Mouse (Mus musculus): ENCODE data around the gene Ydjc. TPM values are rescaled to one million over a fixed set of nuclear protein-coding genes. Genes with fewer than 3 reads are reported as not detected.

Gene Ydjc
- 10 to 100 TPM; 23.7 to 26.4 TPM for total RNA-seq (2021)
- long read RNA-seq, experiment 1, transcript Ydjc-201 (5 exons, 1,297 nt), result major isoform, 10 of 31 reads
- long read RNA-seq, experiment 1, transcript Ydjc-208 (3 exons, 1,580 nt), result minor isoform, 5 of 31 reads
- long read RNA-seq, experiment 1, partial matches to known transcripts, result 12 of 31 reads
- long read RNA-seq, experiment 1, other reads (novel, unspliced or antisense), result 4 of 31 reads
- long read RNA-seq, experiment 2, transcript Ydjc-201 (5 exons, 1,297 nt), result major isoform, 5 of 17 reads
- long read RNA-seq, experiment 2, partial matches to known transcripts, result 7 of 17 reads
- long read RNA-seq, experiment 2, other reads (novel, unspliced or antisense), result 3 of 17 reads

- no peak for DNase-seq (ENCODE audit: low spot score in 2 of 2)
Measured at GRCm38 (mm10) chr16:17144339-17144738, at the start of gene Ydjc. Ydjc (plus strand) TSS chr16:17144621.

DNA sequence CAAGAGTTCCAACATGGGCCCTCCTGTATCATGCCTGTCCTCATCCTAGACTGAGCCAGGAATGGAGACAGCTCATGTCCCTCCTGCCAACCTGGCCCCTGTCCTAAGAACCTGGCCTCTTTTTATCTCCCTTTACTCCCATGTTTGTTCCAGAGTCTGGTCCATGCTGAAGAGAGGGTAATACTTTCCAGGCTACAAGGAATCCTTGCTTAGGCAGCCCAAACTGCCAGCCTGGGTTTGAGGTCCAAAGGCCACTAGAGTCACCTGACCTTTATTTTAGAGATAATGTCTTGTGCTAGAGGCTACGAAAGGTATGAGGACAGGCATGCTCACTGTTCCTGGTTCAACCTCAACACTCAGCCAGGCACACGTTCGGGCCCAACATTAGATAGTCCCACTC is 47.5 kb upstream of the Ydjc start:
- no peak for DNase-seq (ENCODE audit: low spot score in 2 of 2)

DNA sequence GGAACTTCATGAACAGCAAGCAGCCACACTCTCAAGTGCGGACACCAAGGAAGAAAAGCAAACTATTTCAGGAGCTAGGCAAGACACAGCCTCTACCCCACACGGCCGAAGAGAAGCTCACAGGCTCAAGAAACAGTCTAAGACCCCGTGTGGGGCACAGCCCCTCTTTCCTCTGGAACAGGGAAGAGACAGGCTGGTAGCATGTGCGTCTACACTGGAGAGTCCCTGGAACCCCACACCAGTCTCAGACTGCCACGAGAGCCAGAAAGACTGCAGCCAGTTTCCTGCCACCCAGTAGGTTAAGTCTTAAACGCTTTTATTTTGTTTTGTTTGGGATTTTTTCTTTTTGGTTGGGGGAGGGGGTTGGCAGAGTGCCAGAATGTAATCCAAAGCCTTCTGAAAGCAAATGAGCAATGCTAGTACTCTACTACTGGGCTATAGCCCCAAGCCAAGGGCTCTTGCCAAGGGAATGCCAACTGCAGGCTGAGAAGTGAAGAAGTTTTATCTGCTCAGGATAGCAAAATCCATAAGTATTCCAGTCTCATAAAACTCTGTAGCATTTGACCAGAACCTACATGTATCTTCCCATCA is 41.7 kb upstream of the Ydjc start:
- no peak for DNase-seq (ENCODE audit: low spot score in 2 of 2)

DNA sequence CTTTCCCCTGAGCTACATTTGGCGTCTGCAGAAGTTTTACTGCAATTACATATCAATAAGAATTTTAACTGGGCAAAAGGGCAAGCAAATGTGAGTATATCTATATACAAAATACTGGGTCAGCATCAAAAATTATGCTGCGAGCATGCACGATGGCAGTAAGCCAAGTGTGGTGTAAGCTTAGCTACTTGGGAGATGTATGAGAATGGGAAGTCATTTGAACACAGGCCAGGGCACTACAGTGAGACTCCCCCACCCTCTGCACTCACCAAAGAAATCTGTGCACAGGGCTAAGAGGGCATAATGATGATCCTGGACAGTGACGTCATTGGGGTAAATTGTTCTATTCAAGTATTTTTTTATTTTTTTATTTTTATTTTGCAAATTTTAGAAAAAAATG is 39.8 kb upstream of the Ydjc start:
- no peak for DNase-seq (ENCODE audit: low spot score in 2 of 2)

- peak; percentile 68 to 78 for DNase-seq (ENCODE audit: low spot score in 2 of 2)
Measured at GRCm38 (mm10) chr16:17110771-17111743, 33.4 kb upstream of the Ydjc start, which contains the start of gene Ppil2. Ppil2 (minus strand) TSS chr16:17111257.

DNA sequence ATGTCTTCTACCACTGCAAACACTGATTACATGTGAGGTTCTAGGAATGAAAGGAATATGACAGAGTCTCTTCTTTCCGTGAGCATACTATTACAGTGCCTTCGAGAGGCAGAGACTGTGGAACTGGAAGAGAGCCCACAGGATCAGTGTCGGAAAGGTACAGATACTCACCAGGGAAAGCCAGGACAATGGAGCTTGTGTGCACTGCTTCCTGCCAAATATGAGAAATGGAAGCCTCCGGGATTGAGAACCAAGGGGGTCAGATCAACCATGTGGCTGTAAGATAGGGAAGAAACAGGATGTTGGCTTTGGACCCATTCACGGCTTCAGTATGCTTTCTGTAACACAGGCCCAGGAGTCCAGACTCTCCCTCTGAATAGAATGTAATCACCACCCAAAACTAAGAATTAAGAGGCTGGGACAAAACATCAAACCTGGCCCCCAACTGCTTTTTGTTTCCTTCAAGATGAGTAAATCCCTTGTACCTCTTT is 27.1 kb upstream of the Ydjc start:
- DNase-seq (ENCODE audit: low spot score in 2 of 2), result no peak

- no peak for DNase-seq (ENCODE audit: low spot score in 2 of 2)
Measured at GRCm38 (mm10) chr16:17121569-17121968, 22.9 kb upstream of the Ydjc start.

DNA sequence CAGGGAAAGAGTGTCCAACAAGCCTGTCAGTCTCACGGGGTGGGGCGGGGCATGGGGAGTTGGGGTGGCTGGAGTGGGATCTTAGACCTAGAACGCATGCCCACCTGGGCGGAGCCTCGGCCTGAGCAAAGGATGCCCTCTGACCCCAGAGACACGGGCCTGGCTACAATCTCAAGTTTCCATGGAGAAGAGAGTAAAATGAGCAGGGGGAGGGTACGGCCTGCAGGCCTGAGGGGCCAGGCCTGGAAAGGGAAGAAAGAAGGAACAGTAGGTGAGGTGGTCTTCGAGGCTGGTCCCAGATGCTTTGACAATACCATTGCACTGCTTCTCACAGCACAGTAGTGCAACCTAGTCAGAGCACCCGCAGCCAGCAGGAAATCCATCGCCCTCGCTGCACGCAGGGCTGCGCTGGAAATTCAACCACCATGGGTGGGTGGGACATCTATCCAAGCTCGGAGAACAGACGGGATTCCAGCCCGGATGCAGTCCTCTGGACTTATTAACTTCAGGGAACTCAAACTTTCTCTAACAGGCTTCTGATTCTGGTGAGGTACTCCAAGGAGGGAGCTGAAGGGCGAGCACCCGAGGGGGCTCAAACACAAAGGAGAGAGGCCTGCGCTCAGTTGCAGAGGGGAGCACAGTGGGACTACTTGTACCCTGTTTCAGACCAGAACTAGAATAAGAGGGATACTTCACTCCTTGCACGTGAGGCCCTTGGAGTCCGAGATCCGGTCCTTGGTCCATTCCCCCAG is 20.1 kb upstream of the Ydjc start:
- DNase-seq (ENCODE audit: low spot score in 2 of 2), result no peak

DNA sequence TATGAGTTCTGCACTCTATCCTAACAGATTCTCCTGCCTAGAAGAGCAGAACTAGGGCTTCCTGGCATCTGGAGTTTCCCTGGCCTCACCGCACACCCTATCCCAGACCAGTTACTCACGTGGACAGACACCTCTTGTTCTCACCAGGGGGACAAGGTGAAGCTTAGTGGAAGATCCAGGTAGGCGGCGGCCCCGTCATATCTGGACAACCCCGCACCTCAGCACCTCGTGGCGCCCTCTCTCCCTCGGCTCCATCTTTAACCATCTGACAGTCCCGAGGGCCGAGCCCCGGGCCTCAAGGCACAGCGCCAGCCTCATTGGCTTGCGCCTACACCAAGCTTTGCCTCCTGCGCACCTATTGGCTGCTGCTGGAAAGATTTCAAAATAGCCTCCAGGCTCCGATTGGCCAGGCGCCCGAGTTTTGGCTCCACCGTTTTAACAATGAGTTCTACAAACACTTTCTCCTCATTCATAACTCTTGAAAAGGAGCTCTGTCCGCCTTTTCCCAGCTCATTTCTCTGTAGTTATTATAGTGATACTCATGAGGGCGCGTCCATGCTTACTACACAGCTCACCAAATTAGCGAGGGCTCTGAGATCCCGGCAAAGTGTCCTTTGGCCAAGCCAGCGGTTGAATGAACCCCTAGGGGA is 19.4 kb upstream of the Ydjc start, which contains the start of gene 2610318N02Rik:
TSS of gene 2610318N02Rik (minus strand) at position 297 of the 650 bp plus-strand sequence.
- peak; percentile 53 to 67 for DNase-seq (ENCODE audit: low spot score in 2 of 2)

GRCm38 (mm10) chr16:17127292-17127691 is 17.1 kb upstream of the Ydjc start:
- peak; percentile 40 to 41 for DNase-seq (ENCODE audit: low spot score in 2 of 2)

DNA sequence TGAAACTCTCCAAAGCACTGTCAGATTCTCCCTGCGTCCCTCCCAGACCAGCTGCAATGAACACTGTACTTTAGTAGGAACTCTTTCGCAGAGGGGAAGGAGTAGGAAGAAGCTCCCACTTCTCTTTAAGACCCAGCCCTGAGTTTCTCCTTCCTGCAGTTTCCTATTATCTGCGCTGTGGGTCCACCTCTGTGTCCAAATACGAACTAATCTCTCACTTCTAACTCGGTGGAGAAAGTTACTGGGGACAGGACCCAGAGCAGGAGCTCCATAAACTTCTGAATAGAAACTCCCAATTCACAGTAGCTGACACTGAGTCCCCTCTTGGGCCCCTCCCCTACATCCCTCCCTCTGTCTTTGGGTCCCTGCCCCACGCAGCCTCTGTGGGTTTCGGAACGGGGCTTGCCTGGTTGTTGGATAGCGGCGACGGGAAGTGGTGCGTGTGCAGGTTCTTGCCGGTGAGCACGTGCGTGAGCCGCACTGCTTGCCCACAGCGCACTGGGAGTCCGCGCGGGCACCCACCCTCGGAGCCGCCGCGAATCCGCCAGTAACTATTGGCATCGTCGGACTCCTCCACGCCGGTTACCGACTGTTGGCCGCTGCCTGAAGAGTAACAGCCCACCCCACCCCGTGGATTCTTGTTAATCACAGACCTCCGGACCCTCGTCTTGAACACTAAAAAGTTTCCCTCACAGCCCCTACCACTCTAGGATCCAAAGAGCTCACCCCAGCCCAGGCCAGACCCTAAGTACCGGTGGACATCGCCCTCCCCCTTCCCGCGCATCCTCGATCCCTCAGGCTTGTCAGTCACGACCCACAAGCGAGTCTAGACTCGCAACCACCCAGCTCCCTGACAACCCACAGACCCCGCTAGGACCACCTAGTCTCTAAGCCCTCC is 13.0 kb upstream of the Ydjc start:
- DNase-seq (ENCODE audit: low spot score in 2 of 2), result peak; percentile 20 to 39

DNA sequence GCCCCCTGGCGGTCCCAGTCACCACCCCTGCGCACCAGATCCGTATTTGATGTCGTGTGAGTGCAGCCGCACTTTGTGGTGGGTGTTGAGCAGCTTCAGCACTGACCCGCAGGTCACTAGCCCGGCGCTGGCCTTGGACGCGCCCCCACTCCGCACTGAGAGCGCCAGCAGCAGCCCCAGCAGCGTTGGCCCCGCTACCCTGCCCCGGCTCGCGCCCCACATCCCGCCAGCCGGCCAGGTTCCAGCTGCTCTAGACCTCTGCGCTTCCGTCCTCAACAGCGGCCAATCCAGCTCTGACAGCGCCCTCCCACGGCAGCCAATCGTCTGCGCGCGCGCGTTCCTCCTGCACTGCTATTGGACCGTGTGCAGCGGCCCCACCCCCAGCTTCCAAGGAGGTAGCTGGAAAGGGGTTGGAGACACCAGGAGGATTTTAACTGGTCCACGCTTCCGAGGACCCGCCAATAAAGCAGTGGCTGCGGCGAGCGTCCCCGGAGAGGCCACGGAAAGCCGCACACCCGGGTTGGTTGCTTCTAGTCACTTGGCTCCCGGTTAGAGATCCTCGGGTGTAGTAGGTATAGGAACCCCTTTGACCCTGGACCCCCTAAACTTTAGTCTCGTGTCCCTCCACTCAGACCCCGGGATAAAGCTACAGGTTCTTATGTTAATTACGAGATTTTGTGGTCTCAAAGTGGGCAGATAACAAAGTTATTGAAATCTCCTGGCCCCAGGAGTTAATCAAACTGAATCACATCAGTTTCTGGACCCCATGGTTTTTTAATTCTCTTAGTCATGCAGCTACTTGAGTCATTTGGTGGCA is 12.1 kb upstream of the Ydjc start, which contains the start of gene Sdf2l1:
TSS of gene Sdf2l1 (minus strand) at position 295 of the 817 bp plus-strand sequence.
- peak; percentile 98 to 99 for DNase-seq (ENCODE audit: low spot score in 2 of 2)

DNA sequence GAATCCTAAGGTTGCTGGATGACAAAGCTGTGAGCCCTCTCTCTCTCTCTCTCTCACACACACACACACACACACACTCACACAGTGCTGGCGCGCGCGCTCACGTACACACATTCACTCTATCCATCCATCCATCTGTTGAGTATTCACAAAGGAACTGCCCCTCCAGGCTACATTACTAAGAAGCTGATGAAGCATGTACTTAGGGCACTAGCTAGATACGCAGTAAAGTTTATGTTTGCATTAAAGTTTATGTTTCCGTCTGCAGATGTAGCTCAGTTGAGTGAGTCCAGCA is 11.6 kb upstream of the Ydjc start:
- no peak for DNase-seq (ENCODE audit: low spot score in 2 of 2)

DNA sequence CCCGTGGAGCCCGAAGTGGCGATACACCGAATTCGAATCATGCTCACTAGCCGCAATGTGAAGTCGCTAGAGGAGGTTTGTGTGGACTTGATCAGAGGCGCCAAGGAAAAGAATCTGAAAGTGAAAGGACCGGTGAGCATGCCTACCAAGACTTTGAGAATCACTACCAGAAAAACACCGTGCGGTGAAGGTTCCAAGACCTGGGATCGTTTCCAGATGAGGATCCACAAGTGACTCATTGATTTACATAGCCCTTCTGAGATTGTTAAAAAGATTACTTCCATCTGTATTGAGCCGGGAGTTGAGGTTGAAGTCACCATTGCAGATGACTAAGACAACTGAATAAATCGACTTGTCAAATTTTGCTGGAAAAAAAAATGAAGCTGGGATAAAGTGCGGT is 7.1 kb upstream of the Ydjc start:
- no peak for DNase-seq (ENCODE audit: low spot score in 2 of 2)

DNA sequence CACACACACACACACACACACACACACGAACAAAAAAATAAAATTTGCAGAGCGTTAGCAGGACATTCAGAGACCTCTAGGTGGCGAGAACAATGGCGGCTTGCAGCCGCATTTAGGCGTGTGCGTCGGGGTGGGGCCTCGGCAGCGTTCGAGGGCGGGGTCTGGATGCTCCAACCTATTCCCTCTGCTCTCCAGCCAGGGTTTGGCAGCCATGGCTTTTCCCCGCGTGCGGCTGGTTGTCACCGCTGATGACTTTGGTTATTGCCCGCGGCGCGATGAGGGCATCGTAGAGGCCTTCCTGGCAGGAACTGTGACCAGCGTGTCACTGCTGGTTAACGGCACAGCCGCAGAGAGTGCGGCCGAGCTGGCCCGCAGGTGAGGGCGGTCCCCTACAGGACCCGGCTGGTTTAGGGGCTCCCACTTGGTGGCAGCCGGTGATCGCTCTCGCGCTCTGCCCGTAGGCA is 2.4 kb downstream of the Ydjc start, which contains the start of gene Ccdc116:
TSS of gene Ccdc116 (minus strand) at position 458 of the 464 bp plus-strand sequence.
- DNase-seq (ENCODE audit: low spot score in 2 of 2), result peak; percentile 72 to 82

DNA sequence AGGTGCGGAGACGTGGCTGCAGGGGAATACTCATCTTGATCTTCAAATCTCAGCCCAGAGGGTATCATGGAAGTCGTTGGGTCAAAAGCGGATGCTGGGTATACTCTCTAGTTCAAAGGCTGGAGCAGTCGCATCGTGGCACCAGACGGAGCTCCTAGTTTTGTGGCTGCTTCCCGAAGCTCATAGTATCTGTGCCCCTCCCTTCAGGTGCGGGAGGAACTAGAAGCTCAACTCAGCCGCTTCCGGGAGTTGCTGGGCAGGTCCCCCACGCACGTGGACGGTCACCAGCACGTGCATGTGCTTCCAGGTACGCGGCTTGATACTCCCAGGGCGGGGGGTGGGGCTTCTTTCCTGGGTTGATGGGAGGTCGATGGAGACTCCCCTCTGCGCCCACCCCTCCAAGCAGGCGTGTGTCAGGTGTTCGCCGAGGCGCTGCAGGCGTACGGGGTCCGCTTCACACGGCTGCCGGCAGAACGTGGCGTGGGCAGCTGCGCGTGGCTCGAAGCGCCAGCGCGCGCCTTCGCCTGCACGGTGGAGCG is 3.0 kb downstream of the Ydjc start:
- peak; percentile 24 to 32 for DNase-seq (ENCODE audit: low spot score in 2 of 2)

GRCm38 (mm10) chr16:17148084-17148483 is 3.7 kb downstream of the Ydjc start:
- no peak for DNase-seq (ENCODE audit: low spot score in 2 of 2)
